Mouse (Mus musculus) neural tube, embryonic 15.5 days (tissue): ENCODE measurements around the gene Hoxa4. TPM values are rescaled to one million over a fixed set of nuclear protein-coding genes. Genes with fewer than 3 reads are reported as not detected.

Experiments used
- ATAC-seq: fragments of 200-750 bp; cut with Nextera tagmentation; 2 replicates; pipeline ENCODE4 v1.8.0; 2017; ENCODE audit warnings: mild to moderate bottlenecking, moderate TSS enrichment, moderate library complexity; ENCODE audit not compliant: low FRiP score
- H3K27ac ChIP-seq: fragments of 300-500 bp; sonication (generic); replicated peaks from 2 replicates; pipeline ENCODE4 v1.5.1; 2015; ENCODE audit warnings: mild to moderate bottlenecking, inconsistent platforms
- H3K27me3 ChIP-seq: fragments of 300-500 bp; sonication (generic); replicated peaks from 2 replicates; pipeline ENCODE4 v1.6.1; 2015; ENCODE audit warnings: inconsistent platforms
- H3K36me3 ChIP-seq: fragments of 300-500 bp; sonication (generic); 2 replicates; pipeline ENCODE4 v1.6.1; 2015; ENCODE audit warnings: inconsistent platforms
- H3K4me1 ChIP-seq: fragments of 300-500 bp; sonication (generic); 2 replicates; pipeline ENCODE4 v1.6.1; 2015; ENCODE audit warnings: inconsistent platforms
- H3K4me2 ChIP-seq: fragments of 300-500 bp; sonication (generic); 2 replicates; pipeline ENCODE4 v1.6.1; 2015; ENCODE audit warnings: inconsistent platforms, mild to moderate bottlenecking, moderate library complexity
- H3K4me3 ChIP-seq: fragments of 300-500 bp; sonication (generic); replicated peaks from 2 replicates; pipeline ENCODE4 v1.5.1; 2015; ENCODE audit warnings: mild to moderate bottlenecking, inconsistent platforms
- H3K9ac ChIP-seq: fragments of 300-500 bp; sonication (generic); replicated peaks from 2 replicates; pipeline ENCODE4 v1.6.1; 2015; ENCODE audit warnings: mild to moderate bottlenecking, inconsistent platforms
- H3K9me3 ChIP-seq: fragments of 300-500 bp; sonication (generic); replicated peaks from 2 replicates; pipeline ENCODE4 v1.6.1; 2016; ENCODE audit warnings: inconsistent platforms
- WGBS: fragments of 180-500 bp; shearing (Covaris S2); methylation state at CpG from one replicate; pipeline ENCODE4 v1.1.7; 2015; ENCODE audit warnings: mixed read lengths; 5-methylcytosine and 5-hydroxymethylcytosine counted together
- polyA plus RNA-seq: library from polyadenylated mRNA; unstranded; fragments of >200 nt; fragmentation: Nextera tagmentation; extraction: Ambion mirVana; gene quantifications from 2 replicates; pipeline ENCODE4 v1.2.1, GENCODE M21; 2015

The Hoxa4 gene
- polyA plus RNA-seq, 1 experiment from 2014 or later, result 5.7 TPM

DNA sequence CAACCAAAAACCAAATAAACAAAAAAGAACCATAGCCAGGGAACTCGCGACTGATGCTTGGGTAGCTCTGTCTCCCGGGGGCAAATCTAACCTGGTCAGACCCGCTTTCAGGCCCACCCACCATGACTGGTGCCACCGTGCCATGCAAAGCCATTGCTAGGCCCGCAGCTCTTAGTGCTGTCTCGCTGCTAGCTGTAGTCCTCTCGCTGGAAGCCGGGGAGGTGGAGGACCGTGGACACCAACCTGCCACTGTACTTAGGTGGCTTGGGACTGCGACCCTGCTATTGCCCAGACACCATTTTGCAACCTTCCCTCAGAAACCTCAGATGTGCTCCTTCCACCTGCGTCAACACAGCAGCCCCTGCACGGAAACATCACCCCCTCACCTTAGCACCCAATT lies 20.4 kb upstream of the Hoxa4 start:
- ATAC-seq, result no peak
- Histone ChIP-seq H3K36me3 (no peaks in the 10 kb centered on the region), H3K9me3 (no peaks in the 10 kb centered on the region), H3K27ac (peak overlapping the region; percentile 100), H3K9ac (peak overlapping the region; percentile 99), H3K4me1 (peaks cover 62% of the 10 kb centered on the region), H3K27me3 (no peaks in the 10 kb centered on the region), H3K4me3 (peak overlapping the region; percentile 81), H3K4me2 (peak overlapping the region; percentile 85)
- WGBS, result 5% methylated on average over 13 of the region's 13 CpGs

DNA sequence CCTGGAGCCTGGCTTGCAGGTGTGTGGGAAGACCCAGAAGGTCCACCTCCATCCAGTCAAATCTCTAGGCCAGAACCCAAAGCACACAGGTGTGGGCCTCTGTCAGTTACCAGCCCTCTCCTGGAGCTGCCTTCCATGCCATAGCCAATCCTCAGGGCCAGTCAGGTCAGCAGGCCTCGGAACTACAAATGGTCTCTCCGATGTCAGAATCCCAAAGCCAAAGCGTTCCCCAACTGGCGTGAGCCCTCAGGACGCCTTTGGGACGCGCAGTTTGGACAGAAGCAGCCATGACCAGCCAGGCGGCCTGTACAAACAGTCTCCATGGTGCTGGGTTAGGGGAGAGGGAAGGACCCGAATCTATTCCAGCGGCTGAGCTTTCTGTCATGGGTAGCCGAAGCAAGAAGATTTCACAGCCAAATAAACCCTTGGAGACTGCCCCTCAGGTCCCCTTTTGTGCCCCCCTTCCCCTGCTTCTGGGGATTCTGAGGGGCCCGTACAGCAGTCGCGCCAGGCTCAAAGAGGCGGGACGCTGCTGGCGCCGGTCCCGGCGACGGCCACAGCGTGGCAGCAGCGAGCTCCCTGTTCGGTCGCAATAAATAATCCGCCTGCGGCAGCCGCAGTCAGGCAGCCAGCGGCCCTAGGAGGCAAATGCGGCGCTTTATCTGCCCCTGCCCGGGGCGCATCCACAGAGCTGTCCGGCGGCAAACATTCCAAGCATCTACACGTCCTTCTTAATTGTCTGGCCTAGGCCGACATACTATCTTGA lies 19.8 kb upstream of the Hoxa4 start:
- H3K4me3 ChIP-seq, result peak overlapping the region; percentile 81
- H3K9ac ChIP-seq, result peak overlapping the region; percentile 99
- peak; percentile 29 for ATAC-seq
- H3K9me3 ChIP-seq, result no peaks in the 10 kb centered on the region
- peaks cover 68% of the 10 kb centered on the region for H3K4me1 ChIP-seq
- peak overlapping the region; percentile 85 for H3K4me2 ChIP-seq
- no peaks in the 10 kb centered on the region for H3K27me3 ChIP-seq
- peak overlapping the region; percentile 100 for H3K27ac ChIP-seq
- WGBS, result 2% methylated on average over 37 of the region's 37 CpGs
- H3K36me3 ChIP-seq, result no peaks in the 10 kb centered on the region

DNA sequence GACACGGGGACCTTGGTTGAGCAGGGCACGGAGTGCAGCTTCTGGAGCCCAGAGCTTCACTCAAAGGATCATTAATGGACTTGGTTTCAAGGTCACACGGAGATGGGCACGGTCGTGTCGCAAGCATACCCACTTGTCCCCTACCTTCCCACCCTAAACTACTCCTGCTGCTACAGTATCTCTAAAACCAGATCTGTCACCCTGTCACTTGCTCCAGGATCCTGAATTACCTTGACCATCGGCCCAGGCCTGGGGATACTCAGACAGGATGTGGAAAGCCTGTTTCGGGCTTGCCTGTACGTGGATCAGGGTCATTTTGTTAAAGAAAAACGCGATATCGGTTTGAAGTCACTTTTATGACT lies 18.1 kb upstream of the Hoxa4 start:
- H3K27ac ChIP-seq, result peak overlapping the region; percentile 89
- H3K4me2 ChIP-seq, result peak overlapping the region; percentile 85
- H3K9me3 ChIP-seq, result no peaks in the 10 kb centered on the region
- peaks cover 68% of the 10 kb centered on the region for H3K4me1 ChIP-seq
- H3K36me3 ChIP-seq, result 0 out of 2 replicates have a peak, but pooled peaks cover 3% of the 10 kb centered on the region
- H3K4me3 ChIP-seq, result peak overlapping the region; percentile 81
- no peaks in the 10 kb centered on the region for H3K27me3 ChIP-seq
- WGBS, result 6% methylated on average over 12 of the region's 12 CpGs
- ATAC-seq, result no peak
- H3K9ac ChIP-seq, result peak overlapping the region; percentile 63

DNA sequence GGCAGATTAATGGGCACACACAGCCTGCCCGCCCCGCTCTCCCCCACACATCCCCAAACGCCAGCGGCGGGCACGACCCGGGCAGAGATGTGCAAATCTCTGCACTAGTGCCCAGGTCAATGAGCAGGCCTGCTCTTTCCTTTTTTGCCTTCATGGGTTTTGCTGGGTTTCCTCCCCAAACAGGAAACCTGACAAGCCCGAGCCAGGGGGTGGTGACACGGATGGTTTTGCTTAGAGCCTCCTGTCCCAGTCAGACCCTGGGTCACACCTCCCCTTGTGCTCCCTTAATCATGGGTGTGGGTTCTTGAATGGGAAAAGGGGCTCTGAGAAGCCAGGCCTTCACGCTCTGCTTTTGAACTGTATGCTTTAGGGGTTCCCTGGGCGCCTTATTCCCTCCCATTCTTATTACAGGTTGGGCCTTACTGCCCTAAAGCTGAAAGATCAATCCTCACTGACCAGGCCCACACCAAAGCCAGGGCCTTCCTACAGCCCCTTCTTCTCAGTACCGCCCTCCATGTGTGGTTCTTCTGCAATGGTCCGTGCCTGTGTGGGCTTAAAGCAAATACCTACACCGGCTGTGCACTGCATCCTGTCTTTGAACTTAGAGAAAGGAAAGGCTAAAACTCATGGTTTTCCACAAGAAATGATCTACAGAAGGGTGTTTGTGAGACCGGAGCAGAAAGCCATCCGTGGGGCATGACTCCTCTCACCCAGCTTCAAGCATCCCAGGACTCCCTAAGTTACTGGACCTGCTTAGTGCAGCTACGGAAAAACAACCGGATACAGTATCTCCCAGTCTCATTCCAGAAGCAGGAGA lies 17.5 kb upstream of the Hoxa4 start:
- no peaks in the 10 kb centered on the region for H3K27me3 ChIP-seq
- 3% methylated on average over 18 of the region's 18 CpGs for WGBS
- H3K4me2 ChIP-seq, result peak overlapping the region; percentile 85
- H3K27ac ChIP-seq, result peak overlapping the region; percentile 89
- peak overlapping the region; percentile 63 for H3K9ac ChIP-seq
- ATAC-seq, result no peak; the same call in 1 of the 2 replicates
- 0 out of 2 replicates have a peak, but pooled peaks cover 3% of the 10 kb centered on the region for H3K36me3 ChIP-seq
- H3K4me3 ChIP-seq, result peak overlapping the region; percentile 81
- no peaks in the 10 kb centered on the region for H3K9me3 ChIP-seq
- H3K4me1 ChIP-seq, result peaks cover 68% of the 10 kb centered on the region

DNA sequence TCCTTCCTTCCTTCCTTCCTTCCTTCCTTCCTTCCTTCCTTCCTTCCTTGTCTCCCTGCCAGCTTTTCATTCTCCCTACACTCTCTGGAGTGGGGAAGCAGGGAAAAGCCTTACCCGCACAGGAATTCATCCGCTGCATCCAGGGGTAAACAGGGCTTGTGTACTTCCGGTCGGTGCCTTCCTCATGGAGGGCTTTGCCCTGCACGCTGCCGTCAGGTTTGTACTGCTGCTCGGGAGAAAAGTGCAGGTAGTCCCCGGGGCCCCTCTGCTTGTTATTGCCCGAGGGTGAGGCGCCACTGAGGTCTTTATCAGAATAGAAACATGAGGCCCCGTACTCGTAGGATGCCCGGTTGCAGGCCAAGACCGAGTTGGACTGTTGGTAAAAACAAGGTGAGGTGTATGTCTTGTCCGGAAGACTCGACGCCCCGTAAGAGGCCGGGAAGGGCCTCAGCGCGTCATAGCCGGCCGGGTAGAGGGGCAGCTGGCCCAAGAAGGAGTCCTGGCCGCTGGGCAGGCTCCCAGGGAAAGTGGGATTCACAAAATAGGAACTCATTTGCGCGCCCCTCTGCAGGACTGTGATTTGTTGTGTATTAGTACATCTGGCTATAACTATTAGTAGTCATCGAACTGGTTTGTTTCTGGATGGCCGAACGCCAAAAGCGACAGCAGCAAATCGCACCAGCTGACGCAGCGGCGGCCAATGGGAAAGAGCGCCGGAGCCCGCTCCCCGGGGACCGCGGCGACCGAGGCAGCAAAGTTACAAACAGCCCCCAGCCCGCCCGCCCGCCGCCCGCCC lies 16.7 kb upstream of the Hoxa4 start, which contains the start of gene Hoxa6:
Gene Hoxa6 (minus strand): TSS at position 651 of the 796 bp plus-strand sequence.
- Histone ChIP-seq H3K4me2 (peak within 1 kb of the TSS; percentile 85), H3K9ac (peak within 1 kb of the TSS; percentile 63), H3K27ac (peak within 1 kb of the TSS; percentile 89), H3K9me3 (no peaks in the 10 kb centered on the region), H3K27me3 (no peaks in the 10 kb centered on the region), H3K4me3 (peak within 1 kb of the TSS; percentile 81), H3K36me3 (0 out of 2 replicates have a peak, but pooled peaks cover 3% of the 10 kb centered on the region), H3K4me1 (peaks cover 71% of the 10 kb centered on the region)
- WGBS, result under 1% methylated on average over 47 of the region's 47 CpGs
- 0 out of 2 replicates have a peak, but pooled peaks have one; percentile 9 for ATAC-seq

DNA sequence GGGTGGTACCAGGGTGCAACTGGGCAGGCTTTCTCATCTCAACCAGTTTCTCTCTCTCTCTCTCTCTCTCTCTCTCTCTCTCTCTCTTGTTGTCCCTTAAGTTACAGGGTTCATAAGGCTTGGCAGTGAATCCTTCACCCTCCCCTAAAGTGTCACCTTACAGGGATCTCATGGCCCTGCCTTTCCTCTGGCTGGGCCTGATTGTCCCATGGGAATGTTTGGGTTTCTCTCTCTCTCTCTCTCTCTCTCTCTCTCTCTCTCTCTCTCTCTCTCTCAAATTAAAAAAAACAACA lies 16.1 kb upstream of the Hoxa4 start:
- no peak for ATAC-seq
- H3K9me3 ChIP-seq, result no peaks in the 10 kb centered on the region
- 0 out of 2 replicates have a peak, but pooled peaks cover 4% of the 10 kb centered on the region for H3K36me3 ChIP-seq
- H3K4me3 ChIP-seq, result peak overlapping the region; percentile 81
- no peaks in the 10 kb centered on the region for H3K27me3 ChIP-seq
- peak overlapping the region; percentile 79 for H3K27ac ChIP-seq
- peaks cover 78% of the 10 kb centered on the region for H3K4me1 ChIP-seq
- peak overlapping the region; percentile 85 for H3K4me2 ChIP-seq
- H3K9ac ChIP-seq, result peak overlapping the region; percentile 32

DNA sequence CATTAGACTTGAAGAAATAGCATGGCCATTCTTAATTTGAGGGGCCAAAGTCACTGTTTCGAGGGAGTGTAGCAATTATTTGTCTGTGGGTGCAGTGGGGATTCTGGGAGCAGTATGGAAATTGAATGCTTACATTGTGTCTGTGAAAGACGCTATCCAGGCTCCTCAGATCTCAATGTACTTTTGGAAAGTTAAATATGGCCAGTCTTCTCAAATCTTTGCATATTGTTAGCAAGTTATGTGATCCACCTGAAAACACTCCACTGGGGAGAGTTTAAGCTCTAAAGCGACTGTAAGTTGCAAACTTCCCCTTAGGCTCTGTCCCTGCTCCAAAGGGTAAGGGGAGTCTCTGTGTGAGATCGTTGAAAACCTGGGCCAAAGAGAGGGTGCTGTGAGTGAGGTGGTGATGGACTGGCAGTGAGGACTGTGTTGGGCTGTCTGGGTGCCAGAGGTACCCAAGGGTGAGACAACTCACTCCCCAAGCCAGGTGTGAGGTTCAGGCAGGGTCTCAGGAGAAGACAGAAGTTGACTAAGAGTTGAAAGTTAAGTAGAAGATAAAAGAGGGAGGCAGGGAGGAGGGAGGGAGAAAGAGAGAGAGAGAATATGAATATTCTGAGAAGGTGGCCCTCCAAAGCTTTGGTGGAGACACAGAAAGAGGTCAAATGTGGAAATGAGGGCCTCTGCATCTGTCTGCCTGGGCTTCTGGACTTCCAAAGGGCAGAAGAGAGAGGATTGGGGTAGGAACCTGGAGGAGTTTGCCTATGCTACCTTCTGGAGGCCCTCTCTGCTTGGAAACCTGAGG lies 15.5 kb upstream of the Hoxa4 start:
- Histone ChIP-seq H3K9me3 (no peaks in the 10 kb centered on the region), H3K27ac (peak overlapping the region; percentile 79), H3K4me2 (peak overlapping the region; percentile 85), H3K9ac (peak overlapping the region; percentile 32), H3K36me3 (peaks cover 8% of the 10 kb centered on the region; the same call in 1 of the 2 replicates), H3K4me1 (peaks cover 82% of the 10 kb centered on the region), H3K4me3 (peak overlapping the region; percentile 81), H3K27me3 (no peaks in the 10 kb centered on the region)
- WGBS, result 10% methylated on average over 4 of the region's 4 CpGs
- ATAC-seq, result no peak

DNA sequence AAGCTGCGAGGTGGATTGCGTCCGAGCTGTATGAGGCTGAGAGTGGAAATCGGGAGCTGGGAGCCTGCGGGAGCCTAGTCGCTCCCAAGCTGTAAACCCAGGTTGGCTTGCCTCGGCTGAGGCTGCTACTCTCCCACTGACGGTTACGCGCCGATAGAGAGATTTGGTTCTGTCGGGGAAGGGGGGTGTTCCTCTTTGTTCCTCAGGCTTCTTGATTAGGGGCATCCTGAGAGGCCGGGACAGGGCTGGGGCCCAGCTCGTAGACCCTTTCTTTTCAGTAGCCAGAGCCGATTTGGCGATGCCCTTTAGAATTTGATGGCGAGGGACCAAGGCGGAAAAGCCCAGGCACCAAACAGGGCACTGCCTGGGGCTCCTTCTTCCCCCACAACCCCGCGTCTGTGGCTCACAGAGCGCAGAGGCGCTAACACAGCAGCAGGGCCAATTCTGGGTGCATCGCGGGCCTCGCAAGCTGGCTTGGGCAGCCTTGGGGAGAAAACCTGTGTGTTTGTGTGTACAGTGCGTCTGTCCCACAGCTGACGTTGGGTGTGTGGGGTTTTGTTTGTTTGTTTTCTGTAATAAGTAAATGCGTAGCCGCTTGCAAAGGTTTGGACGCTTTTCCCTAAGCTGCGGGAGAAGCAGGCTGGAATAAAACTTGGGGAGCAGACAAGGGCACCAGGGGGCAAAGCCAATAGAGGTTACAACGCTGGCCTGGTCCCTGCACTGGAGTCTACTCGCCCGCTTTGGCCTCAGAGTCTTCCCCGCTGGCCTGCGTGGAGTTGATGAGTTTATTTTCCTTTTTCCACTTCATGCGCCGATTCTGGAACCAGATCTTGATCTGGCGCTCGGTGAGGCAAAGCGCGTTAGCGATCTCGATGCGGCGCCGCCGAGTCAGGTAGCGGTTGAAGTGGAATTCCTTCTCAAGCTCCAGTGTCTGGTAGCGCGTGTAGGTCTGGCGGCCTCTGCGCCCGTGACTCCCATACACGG lies 14.4 kb upstream of the Hoxa4 start:
- peak overlapping the region; percentile 81 for H3K4me3 ChIP-seq
- peaks cover 91% of the 10 kb centered on the region for H3K4me1 ChIP-seq
- peak overlapping the region; percentile 85 for H3K4me2 ChIP-seq
- H3K27ac ChIP-seq, result peak overlapping the region; percentile 79
- H3K27me3 ChIP-seq, result no peaks in the 10 kb centered on the region
- H3K9me3 ChIP-seq, result no peaks in the 10 kb centered on the region
- no peak for ATAC-seq
- H3K9ac ChIP-seq, result peak overlapping the region; percentile 36
- peaks cover 11% of the 10 kb centered on the region; the same call in 1 of the 2 replicates for H3K36me3 ChIP-seq
- WGBS, result 5% methylated on average over 55 of the region's 55 CpGs

DNA sequence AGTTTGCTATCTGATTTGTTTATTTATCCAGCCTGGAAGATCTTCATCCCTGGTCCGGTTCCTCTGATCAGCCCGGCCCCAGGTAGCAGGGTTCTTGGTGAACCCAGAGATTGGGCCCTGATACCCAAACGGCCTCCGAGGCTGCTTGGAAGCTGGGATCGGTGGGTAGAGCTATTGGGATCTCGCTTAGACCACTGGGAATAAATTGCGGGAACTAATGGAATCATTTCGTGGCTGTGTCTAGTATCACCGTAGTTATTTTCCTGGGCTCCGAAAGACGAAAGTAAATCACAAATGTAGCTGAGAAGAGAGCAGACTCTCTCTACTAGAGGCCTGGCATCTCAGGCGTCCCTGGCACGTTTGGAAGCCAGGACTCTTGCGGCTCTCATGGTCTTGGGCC lies 13.7 kb upstream of the Hoxa4 start:
- Histone ChIP-seq H3K9me3 (no peaks in the 10 kb centered on the region), H3K4me2 (peak overlapping the region; percentile 85), H3K27ac (peak overlapping the region; percentile 79), H3K4me1 (peaks cover 97% of the 10 kb centered on the region), H3K4me3 (peak overlapping the region; percentile 81), H3K36me3 (peaks cover 11% of the 10 kb centered on the region; the same call in 1 of the 2 replicates), H3K9ac (peak overlapping the region; percentile 36), H3K27me3 (no peaks in the 10 kb centered on the region)
- no peak for ATAC-seq
- WGBS, result 11% methylated on average over 14 of the region's 14 CpGs
